11 mouse cellular contexts compared by ENCODE assay signal in genomic region chr1:160861142-160861541, GRCm38 (mm10).
"Had no signal": no experiment of that assay in that cellular context is flagged by ENCODE, and none has a peak within 500 bp of the region (broad histone marks: within the 10 kb centered on the region; RNA-seq: fewer than 3 reads in every experiment).

No protein-coding gene starts in this region.

- ATAC-seq: liver, embryonic 12.5 days; midbrain, embryonic 13.5 days had no signal

- H3K4me3 ChIP-seq: liver, embryonic 12.5 days; midbrain, embryonic 13.5 days; myocyte; neural tube, embryonic 15.5 days had no signal

- DNase-seq: kidney, adult 9 months; kidney, postnatal 10 days; left cerebral cortex, postnatal 4 days; lung, embryonic 14.5 days; lung, postnatal 10 days; lung, postnatal 4 days; thymus, postnatal 4 days had no signal

- H3K4me1 ChIP-seq: liver, embryonic 12.5 days; midbrain, embryonic 13.5 days; neural tube, embryonic 15.5 days had no signal

- H3K9me3 ChIP-seq: liver, embryonic 12.5 days; midbrain, embryonic 13.5 days; neural tube, embryonic 15.5 days had no signal

- H3K36me3 ChIP-seq: liver, embryonic 12.5 days; midbrain, embryonic 13.5 days; neural tube, embryonic 15.5 days had no signal

- H3K9ac ChIP-seq: liver, embryonic 12.5 days; lung, embryonic 14.5 days; midbrain, embryonic 13.5 days; neural tube, embryonic 15.5 days had no signal

- H3K27me3 ChIP-seq: midbrain, embryonic 13.5 days; neural tube, embryonic 15.5 days had no signal

- H3K4me2 ChIP-seq: liver, embryonic 12.5 days; lung, embryonic 14.5 days; midbrain, embryonic 13.5 days; neural tube, embryonic 15.5 days had no signal

- H3K27ac ChIP-seq: liver, embryonic 12.5 days; midbrain, embryonic 13.5 days; neural tube, embryonic 15.5 days had no signal
